In the genomic region with DNA sequence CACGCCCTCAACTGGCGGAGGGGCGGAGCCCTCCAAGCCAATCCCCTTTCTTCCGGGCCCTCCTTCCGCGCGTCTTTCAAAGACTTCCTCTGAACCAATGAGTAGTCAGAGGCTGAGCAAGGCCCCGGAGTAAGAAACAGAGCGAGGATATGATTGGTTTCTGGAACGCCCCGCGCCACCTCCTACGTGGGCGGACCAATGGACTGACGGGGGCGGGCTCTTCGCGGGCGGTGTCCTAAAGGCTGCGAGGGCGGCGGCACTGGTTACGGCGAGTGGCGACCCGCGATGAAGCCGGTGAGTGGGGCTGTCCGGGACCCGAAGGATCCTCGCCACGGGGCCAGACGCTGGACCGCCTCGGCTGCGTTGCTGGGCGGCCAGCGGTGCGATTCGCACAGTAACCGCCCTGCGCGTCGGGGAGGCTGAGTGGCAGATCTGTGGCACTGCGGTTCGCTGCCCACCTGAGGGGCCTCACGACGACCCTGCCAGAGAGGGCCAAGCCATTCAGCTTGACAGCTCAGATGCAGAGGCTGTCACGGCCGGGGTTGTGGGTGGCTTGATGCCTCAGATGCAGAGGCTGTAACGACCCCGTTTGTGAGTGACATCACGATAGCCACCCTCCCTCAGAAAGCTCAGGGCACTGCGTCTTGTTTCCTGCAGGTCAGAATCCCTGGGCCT, we compare ENCODE assay signal across 8 mouse cellular contexts. TPM values are rescaled to one million over a fixed set of nuclear protein-coding genes. Genes with fewer than 3 reads are reported as not detected.
A peak's percentile ranks its signal among the peaks of the same experiment; 100 is the strongest.
DNase-seq lines count a peak whose midpoint lies in the region; ATAC-seq lines count a peak whose summit lies in the region.

Cdkn3 (plus strand) TSS at position 187 of the 675 bp plus-strand sequence.

- H3K4me1 ChIP-seq in hindbrain, embryonic 11.5 days (replicated peaks; ENCODE audit: control insufficient read depth, insufficient read depth, low read length) = no peaks in the 10 kb centered on the region; the same call in 1 of the 2 replicates

- H3K9ac ChIP-seq in hindbrain, embryonic 11.5 days (ENCODE audit: low read depth, low read length) = peak within 1 kb of the TSS; percentile 66

- H3K27ac ChIP-seq in hindbrain, embryonic 11.5 days (ENCODE audit: low read depth, low read length) = no peak within 1 kb of the TSS

- WGBS in hindbrain, embryonic 11.5 days = under 1% methylated on average over 54 of the region's 54 CpGs

- H3K4me2 ChIP-seq in hindbrain, embryonic 11.5 days (replicated peaks; ENCODE audit: low read depth, low read length) = peak within 1 kb of the TSS; percentile 82

- ATAC-seq in hindbrain, embryonic 11.5 days (ENCODE audit: low FRiP score) = peak; percentile 100

- peak; percentile 97 for DNase-seq in Muller cell, postnatal 12 days (ENCODE audit: inconsistent ontology term)
- peak; percentile 87 for DNase-seq in cerebellum, adult 9-11 months
- peak; percentile 87 to 90 for DNase-seq in frontal cortex, adult 2 months (ENCODE audit: extremely low spot score in 1 of 2, low spot score in 1 of 2)
- peak; percentile 91 for DNase-seq in hindbrain, embryonic 11.5 days (ENCODE audit: low spot score)
- peak; percentile 75 to 84 for DNase-seq in layer of hippocampus, postnatal 10 days (ENCODE audit: low spot score in 2 of 2)
- DNase-seq in lung, postnatal 10 days = peak; percentile 96
- DNase-seq in ovary, postnatal 36 days (ENCODE audit: low spot score) = peak; percentile 88
- peak; percentile 91 for DNase-seq in thymus, postnatal 25 days

- H3K27me3 ChIP-seq in hindbrain, embryonic 11.5 days (ENCODE audit: control insufficient read depth, insufficient read depth, low read length) = no peaks in the 10 kb centered on the region

- H3K9me3 ChIP-seq in hindbrain, embryonic 11.5 days (ENCODE audit: control insufficient read depth, low read length) = no peaks in the 10 kb centered on the region

- H3K4me3 ChIP-seq in hindbrain, embryonic 11.5 days (ENCODE audit: low read depth, low read length) = peak within 1 kb of the TSS; percentile 70

- no peaks in the 10 kb centered on the region for H3K36me3 ChIP-seq in hindbrain, embryonic 11.5 days (ENCODE audit: control insufficient read depth, insufficient read depth, low read length)

RNA-seq across cellular contexts. Expression of gene Cdkn3, which starts in this region (rescaled TPM):
- polyA plus RNA-seq in frontal cortex, adult 2 months (2012; rRNA removed) = 0.70 and 0.97 TPM in 2 replicates
- polyA plus RNA-seq in hindbrain, embryonic 11.5 days (2014; fragmentation: Nextera tagmentation; extraction: Ambion mirVana) = 43.7 and 53.2 TPM in 2 replicates
- 1 to 10 TPM; 1.4 to 3.0 TPM for total RNA-seq in layer of hippocampus, postnatal 10 days (2021)

Comparison
In these comparisons a context has a peak if more than half of its experiments do, and no peak if none do; other contexts are left out.
1. RNA of gene Cdkn3 (polyA plus RNA-seq): 43.7 to 53.2 TPM in hindbrain, embryonic 11.5 days; 0.70 to 0.97 TPM in frontal cortex, adult 2 months; every median in the first group is over 10 times any median in the second.
2. Peak in DNase-seq in frontal cortex, adult 2 months; RNA of the gene not detected or under 1 TPM.
3. Peak in every context shown above with its lines, with median percentiles within 50 percentile points of each other: DNase-seq.